Mouse (Mus musculus): ENCODE results near the gene Olfr748.
"Not testable (repeated sequence)": the region's sequence is repeated elsewhere in the genome, so short reads cannot be mapped to it uniquely, and the experiment has no call there.

Gene Olfr748

GRCm38 (mm10) chr14:50707073-50707472 lies at the start of gene Olfr748:
TSS of gene Olfr748 (plus strand) at chr14:50707373.
- DNase-seq (ENCODE audit: low spot score) = no peak

DNA sequence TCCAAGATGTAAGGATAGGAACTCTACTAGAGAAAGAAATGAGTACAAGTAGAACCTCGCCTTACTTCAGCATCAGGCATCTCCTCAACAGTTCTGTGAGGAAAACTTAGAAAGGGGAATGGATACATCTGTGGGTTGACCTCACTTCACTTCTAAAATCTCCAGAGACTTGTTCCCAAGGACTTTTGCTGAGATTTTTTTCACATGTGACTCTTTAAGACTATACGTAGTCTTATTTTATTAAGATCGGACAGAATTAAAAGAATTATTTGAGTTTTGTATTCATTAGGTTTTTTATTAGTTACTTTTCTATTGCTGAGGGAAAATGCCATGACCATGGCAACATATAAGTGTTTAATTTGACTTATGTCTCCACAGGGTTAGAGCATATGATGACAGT lies 14.1 kb upstream of the Olfr748 start, which contains the start of gene Olfr747:
Olfr747 (minus strand) TSS at position 101 of the 400 bp plus-strand sequence.
- DNase-seq (ENCODE audit: low spot score) = no peak

- not testable (repeated sequence) for DNase-seq (ENCODE audit: low spot score)
These were observed 12.7 kb downstream of the Olfr748 start for GRCm38 (mm10) chr14:50719875-50720274.

DNA sequence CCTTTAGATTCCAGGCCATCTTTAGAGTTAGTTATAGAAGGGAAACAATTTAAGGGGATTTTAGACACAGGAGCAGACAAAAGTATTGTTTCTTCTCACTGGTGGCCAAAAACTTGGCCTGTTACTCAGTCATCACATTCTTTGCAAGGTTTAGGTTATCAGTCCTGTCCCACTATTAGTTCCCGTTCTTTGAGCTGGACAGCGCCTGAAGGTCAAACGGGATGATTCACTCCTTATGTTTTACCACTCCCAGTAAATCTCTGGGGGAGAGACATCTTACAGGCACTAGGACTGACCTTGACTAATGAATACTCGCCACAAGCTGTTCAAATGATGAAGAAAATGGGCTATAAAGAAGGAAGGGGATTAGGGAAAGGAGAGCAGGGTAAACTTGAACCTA lies 15.2 kb downstream of the Olfr748 start:
- DNase-seq (ENCODE audit: low spot score) = not testable (repeated sequence)

- no peak for DNase-seq (ENCODE audit: low spot score)
These were observed 33.2 kb downstream of the Olfr748 start for GRCm38 (mm10) chr14:50740334-50740733.

GRCm38 (mm10) chr14:50741584-50741983 lies 34.4 kb downstream of the Olfr748 start:
- no peak for DNase-seq (ENCODE audit: low spot score)

DNA sequence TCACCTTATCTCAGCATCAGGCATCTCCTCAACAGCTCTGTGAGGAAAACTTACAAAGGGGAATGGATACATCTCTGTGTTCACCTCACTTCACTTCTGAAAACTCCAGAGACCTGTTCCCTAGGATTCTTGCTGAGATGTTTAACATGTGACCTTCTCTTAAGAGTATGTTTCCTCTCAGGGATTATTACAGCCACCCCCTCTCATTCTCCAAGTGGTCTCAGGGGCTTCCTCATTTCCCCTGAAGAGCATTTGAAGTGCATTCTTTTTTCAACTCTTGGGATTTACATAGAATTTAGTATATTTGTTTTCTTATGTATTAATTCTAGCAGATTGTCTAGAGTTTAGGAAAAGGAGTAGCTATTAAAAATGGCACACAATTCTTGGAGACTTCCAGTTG lies 37.8 kb downstream of the Olfr748 start, which contains the start of gene Olfr749:
Olfr749 (minus strand) TSS at position 101 of the 400 bp plus-strand sequence.
- no peak for DNase-seq (ENCODE audit: low spot score)

DNA sequence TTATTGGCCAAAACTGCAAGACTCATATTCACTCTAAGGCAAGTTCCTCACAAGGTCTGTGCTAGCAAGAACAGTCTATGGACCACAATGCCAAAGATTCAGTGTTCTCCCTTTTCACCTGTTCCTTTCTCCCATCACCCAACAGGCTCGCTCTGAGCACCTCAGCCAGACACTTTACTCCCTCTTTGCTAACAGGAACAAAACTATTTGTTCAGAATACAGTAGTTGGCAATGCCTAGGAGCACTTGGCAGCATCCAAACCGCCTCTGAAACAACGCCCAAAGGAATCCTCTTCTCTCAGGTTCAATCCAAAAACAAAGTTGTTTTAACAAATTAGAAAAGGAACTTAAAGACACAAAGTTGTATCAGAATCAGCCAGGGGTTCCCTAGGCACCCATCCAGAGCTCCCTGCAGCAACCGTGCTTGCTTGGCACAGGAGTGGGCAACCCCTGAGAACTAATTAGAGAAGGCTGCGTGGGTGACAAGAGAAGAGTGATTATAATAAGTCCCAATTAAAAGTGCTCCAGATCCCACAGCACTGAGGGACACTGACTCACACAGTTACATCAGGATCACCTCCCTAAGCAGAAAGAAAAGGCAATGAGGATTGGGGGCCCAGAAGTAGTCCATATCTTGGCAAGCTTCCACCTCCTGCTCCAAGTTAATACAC lies 51.4 kb downstream of the Olfr748 start:
- DNase-seq (ENCODE audit: low spot score) = no peak
